16 mouse cellular contexts compared by ENCODE assay signal in the genomic region with DNA sequence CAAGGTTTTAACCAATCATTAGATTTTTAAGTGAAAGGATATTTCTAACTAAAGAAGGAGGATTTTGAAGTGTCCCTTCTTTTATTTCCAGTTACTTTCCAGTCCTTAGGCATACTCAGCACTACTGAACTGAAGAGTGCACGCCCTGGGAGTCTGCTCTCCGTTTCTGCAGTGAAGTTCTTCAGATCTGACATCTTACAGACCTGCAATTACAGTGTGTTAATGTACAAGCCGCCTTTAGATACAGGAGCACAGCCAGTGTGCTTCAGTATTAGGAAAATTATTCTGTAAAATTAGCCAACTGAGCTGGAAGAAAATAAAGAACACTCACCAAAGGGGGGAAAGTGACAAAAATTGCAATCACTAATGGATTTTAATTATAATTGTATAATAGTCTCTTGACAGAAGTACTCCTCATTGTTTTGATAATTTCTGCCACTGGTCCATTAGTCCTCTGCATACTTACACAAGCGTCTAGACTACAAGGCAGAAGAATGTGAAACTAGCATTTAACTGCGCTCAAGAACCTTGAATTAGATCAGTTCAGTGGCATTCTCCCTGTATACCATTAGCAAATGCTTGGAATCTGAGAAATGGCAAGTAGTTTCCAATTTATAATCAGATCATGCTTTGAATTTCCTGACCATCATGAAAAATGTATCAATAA.
A peak's percentile ranks its signal among the peaks of the same experiment; 100 is the strongest.
DNase-seq lines count a peak whose midpoint lies in the region; ATAC-seq and TF ChIP-seq lines count a peak whose summit lies in the region.
"Had no signal": no experiment of that assay in that cellular context is flagged by ENCODE, and none has a peak within 500 bp of the region (broad histone marks: within the 10 kb centered on the region; RNA-seq: fewer than 3 reads in every experiment).

No protein-coding gene starts in this region.

- no peak overlapping the region for H3K27ac ChIP-seq in forebrain, embryonic 14.5 days (ENCODE audit: low read depth, low read length)
- no peak overlapping the region for H3K27ac ChIP-seq in forebrain, embryonic 10.5 days
- H3K27ac ChIP-seq in forebrain, embryonic 16.5 days (ENCODE audit: low read length), result no peak overlapping the region
- H3K27ac ChIP-seq in liver, embryonic 12.5 days, result no peak overlapping the region
- H3K27ac ChIP-seq: embryonic facial prominence, embryonic 10.5 days; embryonic facial prominence, embryonic 12.5 days had no signal

- H3K4me3 ChIP-seq in forebrain, embryonic 14.5 days (ENCODE audit: low read depth, low read length), result no peak overlapping the region
- no peak overlapping the region for H3K4me3 ChIP-seq in forebrain, embryonic 10.5 days
- H3K4me3 ChIP-seq in forebrain, embryonic 16.5 days (replicated peaks; ENCODE audit: low read length), result no peak overlapping the region
- no peak overlapping the region for H3K4me3 ChIP-seq in liver, embryonic 12.5 days
- H3K4me3 ChIP-seq: embryonic facial prominence, embryonic 10.5 days; embryonic facial prominence, embryonic 12.5 days had no signal

- H3K27me3 ChIP-seq in forebrain, embryonic 14.5 days (replicated peaks; ENCODE audit: control insufficient read depth, insufficient read depth, low read length), result no peaks in the 10 kb centered on the region
- H3K27me3 ChIP-seq in forebrain, embryonic 10.5 days (ENCODE audit: poor library complexity, severe bottlenecking), result no peaks in the 10 kb centered on the region
- no peaks in the 10 kb centered on the region for H3K27me3 ChIP-seq in forebrain, embryonic 16.5 days (replicated peaks; ENCODE audit: control insufficient read depth, insufficient read depth, low read length)
- H3K27me3 ChIP-seq in liver, embryonic 12.5 days (replicated peaks), result no peaks in the 10 kb centered on the region
- H3K27me3 ChIP-seq: embryonic facial prominence, embryonic 12.5 days had no signal

- no peak overlapping the region for H3K9ac ChIP-seq in forebrain, embryonic 14.5 days (ENCODE audit: low read length)
- no peak overlapping the region for H3K9ac ChIP-seq in forebrain, embryonic 16.5 days (replicated peaks; ENCODE audit: low read depth, low read length)
- no peak overlapping the region for H3K9ac ChIP-seq in liver, embryonic 12.5 days
- H3K9ac ChIP-seq: embryonic facial prominence, embryonic 12.5 days had no signal

- no peak for TF ChIP-seq CTCF in brain, embryonic 14.5 days (IDR thresholded peaks at IDR 0.05; ENCODE audit: borderline replicate concordance, extremely low read depth, insufficient read depth, insufficient read length)

- no peaks in the 10 kb centered on the region for H3K36me3 ChIP-seq in forebrain, embryonic 14.5 days (ENCODE audit: control insufficient read depth, insufficient read depth, low read length)
- H3K36me3 ChIP-seq in forebrain, embryonic 10.5 days (replicated peaks), result no peaks in the 10 kb centered on the region
- no peaks in the 10 kb centered on the region for H3K36me3 ChIP-seq in forebrain, embryonic 16.5 days (ENCODE audit: control insufficient read depth, insufficient read depth)
- H3K36me3 ChIP-seq in liver, embryonic 12.5 days, result no peaks in the 10 kb centered on the region
- H3K36me3 ChIP-seq: embryonic facial prominence, embryonic 10.5 days; embryonic facial prominence, embryonic 12.5 days had no signal

- H3K4me1 ChIP-seq in forebrain, embryonic 14.5 days (ENCODE audit: control insufficient read depth, insufficient read depth, low read length), result no peaks in the 10 kb centered on the region
- no peaks in the 10 kb centered on the region for H3K4me1 ChIP-seq in forebrain, embryonic 10.5 days
- no peaks in the 10 kb centered on the region for H3K4me1 ChIP-seq in forebrain, embryonic 16.5 days (replicated peaks; ENCODE audit: control insufficient read depth, insufficient read depth, low read length)
- H3K4me1 ChIP-seq in liver, embryonic 12.5 days, result no peaks in the 10 kb centered on the region
- H3K4me1 ChIP-seq: embryonic facial prominence, embryonic 10.5 days; embryonic facial prominence, embryonic 12.5 days had no signal

- WGBS in forebrain, embryonic 14.5 days, result 45% methylated on average over 5 of the region's 5 CpGs
- WGBS in forebrain, embryonic 10.5 days, result 82% methylated on average over 5 of the region's 5 CpGs
- 32% methylated on average over 5 of the region's 5 CpGs for WGBS in forebrain, embryonic 16.5 days
- 50% methylated on average over 5 of the region's 5 CpGs for WGBS in liver, embryonic 12.5 days (ENCODE audit: insufficient replicate concordance)

- ATAC-seq in forebrain, embryonic 14.5 days, result peak; percentile 66
- ATAC-seq in forebrain, embryonic 16.5 days, result peak; percentile 69; the same call in 1 of the 2 replicates
- ATAC-seq in liver, embryonic 12.5 days, result no peak

- no peak overlapping the region for H3K4me2 ChIP-seq in forebrain, embryonic 14.5 days (ENCODE audit: low read length)
- H3K4me2 ChIP-seq in forebrain, embryonic 16.5 days (ENCODE audit: low read length), result no peak overlapping the region
- H3K4me2 ChIP-seq in liver, embryonic 12.5 days, result no peak overlapping the region
- H3K4me2 ChIP-seq: embryonic facial prominence, embryonic 12.5 days had no signal

- peak; percentile 34 for DNase-seq in forebrain, embryonic 14.5 days (ENCODE audit: low spot score)
- no peak for DNase-seq in forebrain, embryonic 10.5 days (ENCODE audit: extremely low spot score, low spot score)
- peak; percentile 59 for DNase-seq in brain, embryonic 14.5 days (ENCODE audit: low read depth)
- no peak for DNase-seq in right cerebral cortex, adult 18-20 months
- DNase-seq: adrenal gland, adult 2 months; adrenal gland, postnatal 10 days; adrenal gland, postnatal 25 days; cerebellum, adult 11-12 months; cerebellum, adult 2 months; cerebellum, adult 9-10 months; cerebellum, postnatal 10 days; cerebellum, postnatal 25 days had no signal

- no peaks in the 10 kb centered on the region for H3K9me3 ChIP-seq in forebrain, embryonic 14.5 days (replicated peaks; ENCODE audit: control insufficient read depth, low read length)
- no peaks in the 10 kb centered on the region for H3K9me3 ChIP-seq in forebrain, embryonic 10.5 days
- no peaks in the 10 kb centered on the region for H3K9me3 ChIP-seq in forebrain, embryonic 16.5 days (ENCODE audit: control insufficient read depth, low read length)
- no peaks in the 10 kb centered on the region for H3K9me3 ChIP-seq in liver, embryonic 12.5 days (replicated peaks)
- H3K9me3 ChIP-seq: embryonic facial prominence, embryonic 10.5 days; embryonic facial prominence, embryonic 12.5 days had no signal

- no peak for TF ChIP-seq POLR2A in brain, embryonic 14.5 days (IDR thresholded peaks at IDR 0.05; ENCODE audit: borderline replicate concordance, extremely low read depth, insufficient read depth, insufficient read length, poor library complexity, severe bottlenecking)

Comparison
In these comparisons a context has a peak if more than half of its experiments do, and no peak if none do; other contexts are left out.
1. DNase-seq: peak in forebrain, embryonic 14.5 days (single experiment) and brain, embryonic 14.5 days (single experiment); none in forebrain, embryonic 10.5 days (single experiment) and right cerebral cortex, adult 18-20 months (single experiment).